Mouse (Mus musculus) heart, embryonic 13.5 days (tissue): Measurements from ENCODE around the gene Snw1. TPM values are rescaled to one million over a fixed set of nuclear protein-coding genes. Genes with fewer than 3 reads are reported as not detected.
A peak's percentile ranks its signal among the peaks of the same experiment; 100 is the strongest.

Experiments used
- ATAC-seq: fragments of 200-750 bp; cut with Nextera tagmentation; 2 replicates; pipeline ENCODE4 v1.8.0; 2017; ENCODE audit warnings: moderate TSS enrichment; ENCODE audit not compliant: insufficient number of reproducible peaks, low FRiP score, low TSS enrichment; ENCODE audit errors: extremely low read depth
- H3K27ac ChIP-seq: fragments of 300-500 bp; sonication (generic); replicated peaks from 2 replicates; pipeline ENCODE4 v1.5.1; 2015; ENCODE audit warnings: moderate library complexity, mild to moderate bottlenecking, inconsistent platforms
- H3K27me3 ChIP-seq: fragments of 300-500 bp; sonication (generic); replicated peaks from 2 replicates; pipeline ENCODE4 v1.6.1; 2015; ENCODE audit warnings: mild to moderate bottlenecking, inconsistent platforms
- H3K36me3 ChIP-seq: fragments of 300-500 bp; sonication (generic); 2 replicates; pipeline ENCODE4 v1.6.1; 2015; ENCODE audit warnings: mild to moderate bottlenecking, inconsistent platforms
- H3K4me1 ChIP-seq: fragments of 300-500 bp; sonication (generic); 2 replicates; pipeline ENCODE4 v1.6.1; 2015; ENCODE audit warnings: inconsistent platforms
- H3K4me2 ChIP-seq: fragments of 300-500 bp; sonication (generic); 2 replicates; pipeline ENCODE4 v1.6.1; 2015; ENCODE audit warnings: inconsistent platforms, mild to moderate bottlenecking, moderate library complexity
- H3K4me3 ChIP-seq: fragments of 300-500 bp; sonication (generic); 2 replicates; pipeline ENCODE4 v1.5.1; 2015; ENCODE audit warnings: moderate library complexity, mild to moderate bottlenecking, inconsistent platforms
- H3K9ac ChIP-seq: fragments of 300-500 bp; sonication (generic); 2 replicates; pipeline ENCODE4 v1.6.1; 2015; ENCODE audit warnings: inconsistent platforms, mild to moderate bottlenecking, moderate library complexity
- H3K9me3 ChIP-seq: fragments of 300-500 bp; sonication (generic); 2 replicates; pipeline ENCODE4 v1.6.1; 2016; ENCODE audit warnings: inconsistent platforms
- WGBS: fragments of 180-500 bp; shearing (Covaris S2); methylation state at CpG from one replicate; pipeline ENCODE4 v1.1.7; 2015; ENCODE audit warnings: mixed read lengths; 5-methylcytosine and 5-hydroxymethylcytosine counted together
- polyA plus RNA-seq: library from polyadenylated mRNA; unstranded; fragments of >200 nt; fragmentation: Nextera tagmentation; extraction: Ambion mirVana; gene quantifications from 2 replicates; pipeline ENCODE4 v1.2.1, GENCODE M21; 2015

Snw1 gene
- polyA plus RNA-seq, 1 experiment from 2014 or later, result 78.7 TPM

- H3K9me3 ChIP-seq, result no peaks in the 10 kb centered on the region
- no peak overlapping the region for H3K27ac ChIP-seq
- no peak overlapping the region for H3K9ac ChIP-seq
- H3K4me1 ChIP-seq, result peaks cover 3% of the 10 kb centered on the region; the same call in 1 of the 2 replicates
- no peak for ATAC-seq
- no peak overlapping the region for H3K4me2 ChIP-seq
- 63% methylated on average over 12 of the region's 12 CpGs for WGBS
- peaks cover 27% of the 10 kb centered on the region for H3K36me3 ChIP-seq
- H3K27me3 ChIP-seq, result no peaks in the 10 kb centered on the region
- H3K4me3 ChIP-seq, result no peak overlapping the region
Measured at GRCm38 (mm10) chr12:87419974-87420485, 52.0 kb downstream of the Snw1 start.

GRCm38 (mm10) chr12:87418921-87419320 is 53.2 kb downstream of the Snw1 start:
- no peak overlapping the region for H3K27ac ChIP-seq
- H3K9me3 ChIP-seq, result no peaks in the 10 kb centered on the region
- H3K4me3 ChIP-seq, result no peak overlapping the region
- WGBS, result 73% methylated on average over 5 of the region's 5 CpGs
- no peak overlapping the region for H3K4me2 ChIP-seq
- no peak for ATAC-seq
- H3K4me1 ChIP-seq, result peaks cover 3% of the 10 kb centered on the region; the same call in 1 of the 2 replicates
- no peaks in the 10 kb centered on the region for H3K27me3 ChIP-seq
- H3K36me3 ChIP-seq, result peaks cover 17% of the 10 kb centered on the region
- H3K9ac ChIP-seq, result no peak overlapping the region

GRCm38 (mm10) chr12:87416690-87417089 is 55.4 kb downstream of the Snw1 start:
- H3K4me2 ChIP-seq, result no peak overlapping the region
- no peaks in the 10 kb centered on the region for H3K36me3 ChIP-seq
- no peaks in the 10 kb centered on the region for H3K27me3 ChIP-seq
- H3K9ac ChIP-seq, result no peak overlapping the region
- H3K27ac ChIP-seq, result no peak overlapping the region
- H3K9me3 ChIP-seq, result no peaks in the 10 kb centered on the region
- no peak overlapping the region for H3K4me3 ChIP-seq
- WGBS, result 27% methylated on average over 7 of the region's 7 CpGs
- peaks cover 7% of the 10 kb centered on the region for H3K4me1 ChIP-seq
- ATAC-seq, result no peak

GRCm38 (mm10) chr12:87415358-87415757 is 56.7 kb downstream of the Snw1 start:
- H3K4me3 ChIP-seq, result no peak overlapping the region
- H3K27me3 ChIP-seq, result no peaks in the 10 kb centered on the region
- ATAC-seq, result no peak
- no peak overlapping the region for H3K27ac ChIP-seq
- H3K9me3 ChIP-seq, result no peaks in the 10 kb centered on the region
- H3K4me2 ChIP-seq, result no peak overlapping the region
- no peak overlapping the region for H3K9ac ChIP-seq
- H3K4me1 ChIP-seq, result peaks cover 20% of the 10 kb centered on the region
- WGBS, result 55% methylated on average over 4 of the region's 4 CpGs
- H3K36me3 ChIP-seq, result no peaks in the 10 kb centered on the region

- Histone ChIP-seq H3K36me3 (no peaks in the 10 kb centered on the region), H3K4me3 (no peak overlapping the region), H3K9me3 (no peaks in the 10 kb centered on the region), H3K9ac (no peak overlapping the region), H3K27ac (no peak overlapping the region), H3K4me2 (no peak overlapping the region), H3K27me3 (no peaks in the 10 kb centered on the region), H3K4me1 (peaks cover 21% of the 10 kb centered on the region)
- WGBS, result 20% methylated on average over 4 of the region's 4 CpGs
- no peak for ATAC-seq
Measured at GRCm38 (mm10) chr12:87413179-87413790, 58.8 kb downstream of the Snw1 start.

GRCm38 (mm10) chr12:87410999-87411398 is 61.1 kb downstream of the Snw1 start:
- Histone ChIP-seq H3K4me3 (0 out of 2 replicates have a peak overlapping the region, but pooled peaks have one; percentile 2), H3K27ac (peak overlapping the region; percentile 53), H3K9ac (peak overlapping the region; percentile 54; the same call in 1 of the 2 replicates), H3K36me3 (no peaks in the 10 kb centered on the region), H3K9me3 (no peaks in the 10 kb centered on the region), H3K4me2 (peak overlapping the region; percentile 46), H3K27me3 (no peaks in the 10 kb centered on the region), H3K4me1 (peaks cover 31% of the 10 kb centered on the region)
- 15% methylated on average over 7 of the region's 7 CpGs for WGBS
- ATAC-seq, result no peak

- H3K27ac ChIP-seq, result no peak overlapping the region
- H3K4me1 ChIP-seq, result peaks cover 31% of the 10 kb centered on the region
- no peaks in the 10 kb centered on the region for H3K9me3 ChIP-seq
- no peak for ATAC-seq
- H3K9ac ChIP-seq, result no peak overlapping the region
- H3K27me3 ChIP-seq, result no peaks in the 10 kb centered on the region
- H3K36me3 ChIP-seq, result no peaks in the 10 kb centered on the region
- no peak overlapping the region for H3K4me3 ChIP-seq
- H3K4me2 ChIP-seq, result no peak overlapping the region
- 70% methylated on average over 4 of the region's 4 CpGs for WGBS
Measured at GRCm38 (mm10) chr12:87409123-87409522, 63.0 kb downstream of the Snw1 start.

- peaks cover 31% of the 10 kb centered on the region for H3K4me1 ChIP-seq
- H3K9me3 ChIP-seq, result no peaks in the 10 kb centered on the region
- peak overlapping the region; percentile 76 for H3K27ac ChIP-seq
- peak overlapping the region; percentile 67 for H3K4me2 ChIP-seq
- 22% methylated on average over 21 of the region's 21 CpGs for WGBS
- H3K36me3 ChIP-seq, result no peaks in the 10 kb centered on the region
- ATAC-seq, result no peak
- H3K4me3 ChIP-seq, result peak overlapping the region; percentile 34
- H3K27me3 ChIP-seq, result no peaks in the 10 kb centered on the region
- H3K9ac ChIP-seq, result peak overlapping the region; percentile 72
Measured at GRCm38 (mm10) chr12:87407869-87408605, 64.0 kb downstream of the Snw1 start.

- Histone ChIP-seq H3K9me3 (no peaks in the 10 kb centered on the region), H3K4me2 (no peak overlapping the region), H3K36me3 (no peaks in the 10 kb centered on the region), H3K4me3 (no peak overlapping the region), H3K27ac (no peak overlapping the region), H3K4me1 (peaks cover 17% of the 10 kb centered on the region), H3K9ac (no peak overlapping the region), H3K27me3 (no peaks in the 10 kb centered on the region)
- ATAC-seq, result no peak
- WGBS, result 55% methylated on average over 3 of the region's 3 CpGs
Measured at GRCm38 (mm10) chr12:87405721-87406120, 66.4 kb downstream of the Snw1 start.

GRCm38 (mm10) chr12:87405165-87405564 is 66.9 kb downstream of the Snw1 start:
- ATAC-seq, result no peak
- 79% methylated on average over 4 of the region's 4 CpGs for WGBS
- Histone ChIP-seq H3K4me3 (no peak overlapping the region), H3K4me1 (peaks cover 12% of the 10 kb centered on the region), H3K9ac (no peak overlapping the region), H3K9me3 (no peaks in the 10 kb centered on the region), H3K4me2 (no peak overlapping the region), H3K27me3 (no peaks in the 10 kb centered on the region), H3K36me3 (no peaks in the 10 kb centered on the region), H3K27ac (no peak overlapping the region)

GRCm38 (mm10) chr12:87401883-87402282 is 70.2 kb downstream of the Snw1 start:
- Histone ChIP-seq H3K4me1 (no peaks in the 10 kb centered on the region), H3K27me3 (no peaks in the 10 kb centered on the region), H3K36me3 (no peaks in the 10 kb centered on the region), H3K27ac (no peak overlapping the region), H3K4me3 (no peak overlapping the region), H3K9ac (no peak overlapping the region), H3K9me3 (no peaks in the 10 kb centered on the region), H3K4me2 (no peak overlapping the region)
- ATAC-seq, result no peak
- 47% methylated on average over 6 of the region's 6 CpGs for WGBS
